Mouse (Mus musculus): Measurements from ENCODE around the gene Tmem266. TPM values are rescaled to one million over a fixed set of nuclear protein-coding genes. Genes with fewer than 3 reads are reported as not detected.

The Tmem266 gene
- polyA plus RNA-seq, 1 experiment from 2014 or later: 0.52 TPM

DNA sequence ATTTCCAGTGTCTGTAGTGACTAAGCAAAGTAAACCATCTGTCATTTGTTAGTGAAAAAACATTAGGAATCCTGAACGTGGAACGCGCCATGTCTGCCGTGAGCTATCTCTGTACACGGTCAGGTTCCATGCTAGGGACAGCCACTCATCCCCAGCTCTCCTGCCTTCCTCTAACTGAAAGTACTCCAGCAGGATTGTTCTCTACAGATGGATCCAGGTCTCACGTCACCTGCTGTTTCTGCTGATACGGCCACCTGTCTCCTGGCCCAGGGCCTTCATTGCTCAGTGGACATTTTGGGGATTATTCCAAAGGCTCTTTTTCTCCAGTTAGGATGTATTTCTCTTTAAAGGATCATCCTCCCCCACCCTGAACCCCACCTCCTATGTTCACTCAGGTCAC, 18.6 kb downstream of the Tmem266 start:
- H3K9me3 ChIP-seq: no peaks in the 10 kb centered on the region
- H3K36me3 ChIP-seq (replicated peaks): no peaks in the 10 kb centered on the region
- DNase-seq (ENCODE audit: low spot score): no peak
- no peaks in the 10 kb centered on the region for H3K4me1 ChIP-seq
- H3K27me3 ChIP-seq (replicated peaks; ENCODE audit: low read depth, poor library complexity, severe bottlenecking): 0 out of 2 replicates have a peak, but pooled peaks cover 5% of the 10 kb centered on the region
- H3K4me3 ChIP-seq: no peak overlapping the region
- no peak overlapping the region for H3K27ac ChIP-seq (replicated peaks)
- WGBS: 90% methylated on average over 7 of the region's 7 CpGs

DNA sequence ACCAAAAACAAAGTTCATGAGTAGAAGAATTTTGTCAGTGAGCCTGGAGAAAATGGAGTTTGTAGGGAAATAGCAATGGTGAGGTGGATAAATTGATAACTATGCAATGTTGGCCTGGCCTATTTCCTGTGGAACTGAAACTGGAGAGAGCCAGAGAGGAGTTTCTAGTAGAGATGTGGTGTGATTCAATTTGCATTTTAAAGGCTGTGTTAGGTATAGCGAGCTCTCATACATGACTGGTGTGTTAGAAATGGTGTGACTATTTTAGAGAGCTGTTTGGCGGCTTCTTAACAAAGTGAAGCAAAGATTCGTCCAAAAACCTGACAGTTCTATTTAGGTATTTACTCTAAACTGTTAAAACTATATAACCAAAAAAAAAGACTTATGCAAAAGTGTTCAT, 22.0 kb downstream of the Tmem266 start:
- Histone ChIP-seq H3K4me1 (no peaks in the 10 kb centered on the region), H3K36me3 (replicated peaks) (no peaks in the 10 kb centered on the region), H3K27ac (replicated peaks) (no peak overlapping the region), H3K9me3 (no peaks in the 10 kb centered on the region), H3K27me3 (replicated peaks; ENCODE audit: low read depth, poor library complexity, severe bottlenecking) (0 out of 2 replicates have a peak, but pooled peaks cover 5% of the 10 kb centered on the region), H3K4me3 (no peak overlapping the region)
- DNase-seq (ENCODE audit: low spot score): no peak
- 81% methylated on average over 3 of the region's 3 CpGs for WGBS

DNA sequence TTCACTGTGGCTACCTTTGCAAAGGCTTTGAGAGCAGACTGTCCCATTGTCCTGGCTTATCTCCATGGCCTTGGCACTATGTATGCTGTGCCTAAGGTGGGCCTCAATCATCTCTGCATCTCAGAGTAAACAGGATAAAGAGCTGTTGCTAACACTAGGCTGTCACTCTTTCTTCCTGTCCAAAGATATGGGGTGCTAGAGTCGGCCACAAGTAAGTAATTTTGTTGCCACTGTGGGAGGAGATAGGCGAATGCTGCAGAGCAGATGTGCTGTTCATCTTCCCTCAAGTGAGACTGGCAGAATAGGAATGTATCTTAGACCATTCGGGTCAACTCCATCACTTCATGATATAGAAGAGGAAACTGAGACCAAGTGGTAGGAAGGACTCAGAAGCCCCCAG, 28.0 kb downstream of the Tmem266 start:
- H3K27ac ChIP-seq (replicated peaks): no peak overlapping the region
- H3K4me3 ChIP-seq: no peak overlapping the region
- H3K4me1 ChIP-seq: peaks cover 14% of the 10 kb centered on the region; the same call in 1 of the 2 replicates
- H3K36me3 ChIP-seq (replicated peaks): no peaks in the 10 kb centered on the region
- no peak for DNase-seq (ENCODE audit: low spot score)
- no peaks in the 10 kb centered on the region for H3K27me3 ChIP-seq (replicated peaks; ENCODE audit: low read depth, poor library complexity, severe bottlenecking)
- no peaks in the 10 kb centered on the region for H3K9me3 ChIP-seq
- 86% methylated on average over 3 of the region's 3 CpGs for WGBS

DNA sequence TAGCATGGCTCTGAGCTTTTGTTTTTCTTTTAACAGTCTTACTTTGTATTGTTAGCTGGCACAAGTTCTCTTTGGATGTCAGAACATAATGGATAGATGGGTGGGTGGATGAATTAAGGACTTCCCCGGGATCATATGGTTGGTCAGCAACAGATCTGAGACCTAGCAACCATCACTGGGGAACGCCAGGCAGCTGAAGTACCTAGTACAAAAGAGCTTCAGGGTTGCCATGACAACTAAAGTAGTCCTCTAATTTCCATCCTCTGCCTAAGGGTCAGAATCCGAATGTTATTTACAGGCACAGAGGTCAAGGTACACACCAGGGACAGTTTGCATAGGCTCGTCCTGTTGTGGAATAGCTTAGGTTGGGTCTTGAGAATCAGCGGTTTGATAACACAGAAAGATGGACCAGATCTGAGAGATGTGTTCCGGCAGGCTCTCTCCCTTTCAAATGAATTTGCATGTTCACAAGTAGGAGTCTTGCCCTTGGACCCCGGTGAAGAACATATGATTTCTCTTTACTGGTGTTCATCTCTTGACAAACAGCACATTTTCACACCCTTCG, 28.6 kb downstream of the Tmem266 start:
- Histone ChIP-seq H3K27me3 (replicated peaks; ENCODE audit: low read depth, poor library complexity, severe bottlenecking) (no peaks in the 10 kb centered on the region), H3K4me3 (no peak overlapping the region), H3K9me3 (no peaks in the 10 kb centered on the region), H3K27ac (replicated peaks) (no peak overlapping the region), H3K36me3 (replicated peaks) (no peaks in the 10 kb centered on the region), H3K4me1 (peaks cover 14% of the 10 kb centered on the region; the same call in 1 of the 2 replicates)
- no peak for DNase-seq (ENCODE audit: low spot score)
- WGBS: 62% methylated on average over 8 of the region's 8 CpGs

DNA sequence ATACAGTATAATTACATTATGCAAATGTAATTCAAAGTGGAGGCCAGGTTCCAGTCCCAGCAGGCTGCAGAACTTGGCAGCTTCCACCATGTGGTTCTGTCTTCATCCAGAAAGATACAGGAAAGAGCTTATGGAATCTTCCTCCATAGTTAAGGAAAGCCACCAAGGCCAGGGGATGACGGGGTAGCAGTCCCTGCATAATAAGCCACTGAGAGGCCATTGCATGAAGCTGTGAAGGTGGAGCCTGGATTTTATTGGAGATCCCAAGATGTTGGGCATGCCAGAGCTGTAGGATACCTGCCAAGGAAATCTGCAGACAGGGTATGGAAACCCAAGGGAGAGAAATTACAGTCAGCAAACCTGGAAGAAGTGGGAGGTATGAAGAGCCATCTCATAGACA, 30.5 kb downstream of the Tmem266 start:
- peaks cover 14% of the 10 kb centered on the region; the same call in 1 of the 2 replicates for H3K4me1 ChIP-seq
- H3K9me3 ChIP-seq: no peaks in the 10 kb centered on the region
- 85% methylated on average over 1 of the region's 1 CpGs for WGBS
- H3K4me3 ChIP-seq: no peak overlapping the region
- H3K27me3 ChIP-seq (replicated peaks; ENCODE audit: low read depth, poor library complexity, severe bottlenecking): no peaks in the 10 kb centered on the region
- no peak overlapping the region for H3K27ac ChIP-seq (replicated peaks)
- H3K36me3 ChIP-seq (replicated peaks): no peaks in the 10 kb centered on the region
- DNase-seq (ENCODE audit: low spot score): no peak

DNA sequence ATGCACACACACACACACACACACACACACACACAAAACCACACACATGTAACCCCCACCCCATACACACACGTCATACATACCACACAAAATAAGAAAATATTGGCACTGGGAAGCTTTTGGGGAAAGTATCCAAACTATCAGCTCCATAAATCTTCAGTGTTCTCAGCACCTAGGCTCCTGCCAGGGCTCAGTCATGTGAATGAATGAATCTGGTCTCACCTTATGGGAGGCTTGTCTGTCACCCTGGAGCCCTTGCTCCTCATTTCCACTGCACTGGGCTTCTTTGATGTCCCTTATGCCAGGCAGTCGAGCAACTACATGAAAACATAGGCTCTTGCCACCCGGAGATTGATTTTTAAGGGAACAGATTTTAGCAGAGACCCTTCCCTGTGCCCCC, 33.7 kb downstream of the Tmem266 start:
- H3K4me1 ChIP-seq: peaks cover 9% of the 10 kb centered on the region
- no peaks in the 10 kb centered on the region for H3K36me3 ChIP-seq (replicated peaks)
- DNase-seq (ENCODE audit: low spot score): no peak
- H3K27me3 ChIP-seq (replicated peaks; ENCODE audit: low read depth, poor library complexity, severe bottlenecking): no peaks in the 10 kb centered on the region
- H3K27ac ChIP-seq (replicated peaks): no peak overlapping the region
- H3K9me3 ChIP-seq: no peaks in the 10 kb centered on the region
- H3K4me3 ChIP-seq: no peak overlapping the region
- WGBS: 74% methylated on average over 3 of the region's 3 CpGs

DNA sequence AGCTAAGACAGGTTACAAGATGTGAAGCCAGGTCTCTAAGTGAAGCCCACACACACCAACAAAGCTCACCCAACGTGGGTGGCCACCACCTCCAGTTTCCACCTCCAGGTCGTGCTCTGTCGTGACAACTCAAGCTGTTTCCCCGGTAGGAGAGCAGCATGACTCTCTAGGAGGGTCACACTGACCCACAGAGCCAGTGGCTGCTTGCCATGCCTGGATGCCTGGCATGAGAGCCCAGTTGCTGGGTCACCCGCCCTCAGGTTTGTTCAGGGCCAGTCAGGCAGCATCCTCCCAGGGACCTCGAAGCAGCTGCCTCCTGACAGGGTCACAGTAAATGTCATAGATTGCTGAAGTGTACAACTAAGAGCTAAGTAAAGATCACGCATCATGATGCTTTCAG, 34.1 kb downstream of the Tmem266 start:
- WGBS: 63% methylated on average over 7 of the region's 7 CpGs
- Histone ChIP-seq H3K27me3 (replicated peaks; ENCODE audit: low read depth, poor library complexity, severe bottlenecking) (no peaks in the 10 kb centered on the region), H3K27ac (replicated peaks) (no peak overlapping the region), H3K4me1 (peaks cover 5% of the 10 kb centered on the region), H3K4me3 (no peak overlapping the region), H3K36me3 (replicated peaks) (no peaks in the 10 kb centered on the region), H3K9me3 (no peaks in the 10 kb centered on the region)
- no peak for DNase-seq (ENCODE audit: low spot score)

DNA sequence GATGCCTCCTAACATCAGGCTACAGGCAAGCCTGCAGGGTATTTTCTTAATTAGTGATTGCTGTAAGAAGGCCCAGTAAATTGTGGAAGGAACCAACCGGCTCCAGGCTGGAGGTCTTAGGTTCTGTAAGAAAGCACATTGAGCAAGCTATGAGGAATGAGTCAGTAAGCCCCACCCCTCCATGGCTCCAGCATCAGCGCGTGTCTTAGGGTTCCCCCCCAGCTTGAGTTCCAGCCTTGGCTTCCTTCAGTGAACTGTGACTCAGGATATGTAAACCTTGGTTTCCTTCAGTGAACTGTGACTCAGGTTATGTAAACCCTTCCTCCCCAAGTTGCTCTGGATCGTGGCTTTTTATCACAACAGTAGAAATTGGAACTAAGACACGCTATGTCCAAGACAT, 35.3 kb downstream of the Tmem266 start:
- Histone ChIP-seq H3K27ac (replicated peaks) (no peak overlapping the region), H3K27me3 (replicated peaks; ENCODE audit: low read depth, poor library complexity, severe bottlenecking) (no peaks in the 10 kb centered on the region), H3K4me3 (no peak overlapping the region), H3K4me1 (peaks cover 5% of the 10 kb centered on the region; the same call in 1 of the 2 replicates), H3K9me3 (no peaks in the 10 kb centered on the region), H3K36me3 (replicated peaks) (no peaks in the 10 kb centered on the region)
- no peak for DNase-seq (ENCODE audit: low spot score)
- 80% methylated on average over 5 of the region's 5 CpGs for WGBS

DNA sequence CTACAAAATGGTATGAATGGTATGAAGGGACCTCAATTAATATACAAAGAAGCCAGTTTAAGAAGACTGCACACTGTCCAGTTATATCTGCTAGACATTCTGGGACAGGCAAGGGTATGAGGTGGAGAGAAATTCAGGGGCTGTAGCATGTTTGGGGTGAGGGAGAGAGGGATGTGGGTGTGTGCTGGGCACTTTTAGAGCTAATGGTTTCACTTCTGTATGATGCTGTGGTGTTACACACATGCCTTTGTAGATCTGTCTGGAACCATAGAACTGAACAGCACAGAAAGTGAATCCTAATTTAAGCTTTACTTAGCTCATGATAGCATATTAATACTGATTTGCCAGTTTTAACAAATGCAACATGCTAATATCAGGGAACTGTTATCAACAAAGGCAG, 37.0 kb downstream of the Tmem266 start:
- Histone ChIP-seq H3K27me3 (replicated peaks; ENCODE audit: low read depth, poor library complexity, severe bottlenecking) (no peaks in the 10 kb centered on the region), H3K27ac (replicated peaks) (no peak overlapping the region), H3K4me1 (peaks cover 5% of the 10 kb centered on the region; the same call in 1 of the 2 replicates), H3K36me3 (replicated peaks) (no peaks in the 10 kb centered on the region), H3K4me3 (no peak overlapping the region), H3K9me3 (no peaks in the 10 kb centered on the region)
- no peak for DNase-seq (ENCODE audit: low spot score)

DNA sequence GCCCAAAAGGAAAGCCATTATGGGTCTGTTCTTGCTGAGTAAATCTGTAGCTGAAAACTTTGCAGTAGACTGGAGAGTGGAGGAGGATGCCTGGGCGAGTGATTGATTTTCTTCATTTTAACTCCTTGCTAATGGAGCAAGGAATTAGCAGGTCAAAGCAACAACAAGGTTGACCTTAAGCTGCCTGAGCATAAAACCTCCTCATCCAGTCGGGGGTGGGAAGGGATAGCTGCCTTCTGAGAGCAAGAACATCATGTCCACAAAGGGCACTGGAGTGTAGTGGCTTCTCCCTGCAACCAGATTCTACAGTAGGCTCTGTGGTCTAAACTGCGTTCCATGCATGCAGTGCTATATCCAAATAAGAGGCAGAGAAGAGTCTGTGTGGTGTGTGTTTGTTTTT, 41.3 kb downstream of the Tmem266 start:
- peaks cover 5% of the 10 kb centered on the region; the same call in 1 of the 2 replicates for H3K4me1 ChIP-seq

DNA sequence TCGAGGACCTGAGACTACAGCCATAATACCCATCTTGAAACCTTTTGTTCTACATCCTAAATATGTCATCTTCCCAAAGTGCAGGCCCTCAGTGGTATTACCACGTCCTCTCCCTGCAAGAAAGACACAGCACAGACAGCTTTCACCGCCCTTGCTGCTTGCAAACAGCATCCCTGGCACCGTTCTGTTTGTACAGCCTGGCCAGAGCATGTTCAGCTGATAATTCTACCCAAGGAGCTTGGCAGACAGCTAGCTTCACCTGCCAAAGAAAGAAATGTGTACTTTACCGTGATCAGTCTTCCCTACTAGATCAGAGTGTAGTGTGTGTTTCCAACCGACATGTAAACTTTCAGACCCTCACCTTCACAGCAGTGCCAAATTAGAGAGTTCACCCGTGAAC, 45.2 kb downstream of the Tmem266 start:
- no peaks in the 10 kb centered on the region for H3K27me3 ChIP-seq (replicated peaks; ENCODE audit: low read depth, poor library complexity, severe bottlenecking)
- H3K4me1 ChIP-seq: no peaks in the 10 kb centered on the region
- H3K27ac ChIP-seq (replicated peaks): no peak overlapping the region
- no peaks in the 10 kb centered on the region for H3K9me3 ChIP-seq
- WGBS: 86% methylated on average over 7 of the region's 7 CpGs
- H3K36me3 ChIP-seq (replicated peaks): no peaks in the 10 kb centered on the region
- no peak overlapping the region for H3K4me3 ChIP-seq
- DNase-seq (ENCODE audit: low spot score): no peak

More for the DNA sequence above, 41.3 kb downstream of the Tmem266 start:
- no peak overlapping the region for H3K27ac ChIP-seq (replicated peaks)
- H3K9me3 ChIP-seq: no peaks in the 10 kb centered on the region
- H3K27me3 ChIP-seq (replicated peaks; ENCODE audit: low read depth, poor library complexity, severe bottlenecking): no peaks in the 10 kb centered on the region
- no peaks in the 10 kb centered on the region for H3K36me3 ChIP-seq (replicated peaks)
- DNase-seq (ENCODE audit: low spot score): no peak
- no peak overlapping the region for H3K4me3 ChIP-seq
- WGBS: 57% methylated on average over 3 of the region's 3 CpGs

DNA sequence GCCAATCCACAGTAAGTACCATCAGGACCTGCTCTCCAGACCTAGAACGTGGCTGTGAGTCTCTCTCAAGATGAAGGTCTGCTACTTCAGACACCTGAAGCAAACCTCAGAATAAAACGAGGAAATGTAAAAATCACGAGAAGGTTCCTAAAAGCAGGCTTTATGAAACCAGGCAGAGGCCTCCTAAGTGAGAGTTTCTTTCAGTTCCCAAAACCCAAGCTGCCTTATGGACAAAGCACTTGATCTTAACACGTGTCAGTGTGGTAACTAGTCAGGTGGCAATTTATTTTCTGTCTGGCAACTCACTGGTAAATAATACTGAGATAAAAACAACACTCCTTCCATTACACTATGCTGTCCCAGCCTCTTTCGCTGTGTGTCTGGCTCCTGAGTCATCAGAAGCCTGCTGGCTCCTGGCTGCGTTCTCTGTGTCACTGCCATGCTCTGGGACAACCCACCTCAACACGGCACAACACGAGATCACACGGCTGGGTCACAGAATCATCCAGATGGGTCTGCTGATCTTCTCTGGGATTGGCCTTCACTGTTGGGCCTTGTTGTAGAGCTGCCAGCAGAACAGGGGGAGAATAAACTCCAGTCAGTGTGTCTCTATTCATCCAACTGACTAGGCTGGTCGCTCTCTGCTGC, 51.0 kb downstream of the Tmem266 start:
- Histone ChIP-seq H3K4me3 (no peak overlapping the region), H3K9me3 (no peaks in the 10 kb centered on the region), H3K27ac (replicated peaks) (no peak overlapping the region), H3K27me3 (replicated peaks; ENCODE audit: low read depth, poor library complexity, severe bottlenecking) (no peaks in the 10 kb centered on the region), H3K4me1 (no peaks in the 10 kb centered on the region), H3K36me3 (replicated peaks) (no peaks in the 10 kb centered on the region)
- DNase-seq (ENCODE audit: low spot score): no peak
- WGBS: 88% methylated on average over 10 of the region's 10 CpGs

DNA sequence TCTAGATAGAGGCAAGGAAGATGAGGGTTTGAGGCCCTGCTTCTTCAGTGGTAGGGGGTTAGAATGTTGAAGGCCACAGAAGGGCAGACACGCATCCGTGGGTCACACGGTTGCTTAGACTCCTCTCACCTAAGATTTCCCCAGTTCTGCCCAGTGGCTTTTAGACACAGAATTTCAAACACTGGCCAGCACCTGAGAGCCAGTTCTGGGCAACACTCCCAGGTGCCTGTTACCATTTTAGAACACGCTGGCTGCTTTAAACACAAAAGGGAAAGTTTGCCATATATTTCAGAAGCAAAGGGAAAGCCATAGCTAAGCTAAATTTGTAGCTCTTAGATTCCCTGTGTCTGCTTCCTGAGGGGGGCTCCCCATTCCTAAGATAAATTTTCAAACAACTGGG, 54.7 kb downstream of the Tmem266 start:
- DNase-seq (ENCODE audit: low spot score): no peak
- no peaks in the 10 kb centered on the region for H3K4me1 ChIP-seq
- WGBS: 92% methylated on average over 4 of the region's 4 CpGs
- no peaks in the 10 kb centered on the region for H3K9me3 ChIP-seq
- no peaks in the 10 kb centered on the region for H3K36me3 ChIP-seq (replicated peaks)
- no peak overlapping the region for H3K27ac ChIP-seq (replicated peaks)
- H3K27me3 ChIP-seq (replicated peaks; ENCODE audit: low read depth, poor library complexity, severe bottlenecking): no peaks in the 10 kb centered on the region
- no peak overlapping the region for H3K4me3 ChIP-seq
